Mouse (Mus musculus) kidney, adult 11 months (tissue): ENCODE data around the gene Cd6.

ENCODE experiments used
- DNase-seq: peaks from one replicate; pipeline ENCODE4 v3.0.0; 2022

Gene Cd6

DNA sequence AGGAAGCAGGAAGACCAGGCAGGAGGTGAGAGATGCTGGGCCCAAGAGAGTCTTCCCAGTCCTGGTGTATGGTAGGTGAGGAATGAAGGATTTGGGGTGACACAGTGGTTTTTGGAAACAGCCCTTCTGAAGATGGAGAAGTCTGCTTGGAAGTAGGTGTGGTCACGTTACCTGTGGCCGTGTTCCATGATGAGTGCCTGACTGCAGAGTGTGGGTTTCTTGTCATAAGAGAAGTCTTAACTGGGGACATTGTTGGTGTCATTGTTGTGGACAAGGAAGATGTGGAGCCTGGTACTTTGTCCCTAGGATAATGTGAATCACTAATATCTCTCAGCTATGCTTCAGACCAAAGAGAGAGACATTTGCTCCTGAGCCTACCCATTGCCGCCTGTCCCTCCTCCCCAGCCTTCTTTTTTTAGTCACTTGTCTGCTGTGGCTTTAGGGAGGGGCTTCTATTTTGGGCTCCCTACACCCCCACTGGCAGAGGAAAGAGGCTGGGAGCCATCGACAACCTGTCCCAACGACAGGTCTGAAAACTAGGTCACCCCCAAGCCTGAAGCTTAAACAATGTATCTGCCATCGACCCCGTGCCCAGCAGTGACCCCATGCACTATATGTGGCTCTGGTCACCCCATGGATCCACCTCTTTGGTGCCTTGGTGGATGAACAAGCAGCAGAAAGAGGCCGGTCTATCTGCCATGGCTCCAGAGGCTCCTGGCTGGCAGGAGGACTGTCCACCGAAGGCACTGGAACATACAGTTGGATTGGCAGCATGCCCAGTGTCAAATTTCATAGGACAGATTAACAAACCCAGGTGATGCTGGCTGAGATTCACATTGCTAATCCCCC, 69.7 kb downstream of the Cd6 start:
- DNase-seq: no peak

DNA sequence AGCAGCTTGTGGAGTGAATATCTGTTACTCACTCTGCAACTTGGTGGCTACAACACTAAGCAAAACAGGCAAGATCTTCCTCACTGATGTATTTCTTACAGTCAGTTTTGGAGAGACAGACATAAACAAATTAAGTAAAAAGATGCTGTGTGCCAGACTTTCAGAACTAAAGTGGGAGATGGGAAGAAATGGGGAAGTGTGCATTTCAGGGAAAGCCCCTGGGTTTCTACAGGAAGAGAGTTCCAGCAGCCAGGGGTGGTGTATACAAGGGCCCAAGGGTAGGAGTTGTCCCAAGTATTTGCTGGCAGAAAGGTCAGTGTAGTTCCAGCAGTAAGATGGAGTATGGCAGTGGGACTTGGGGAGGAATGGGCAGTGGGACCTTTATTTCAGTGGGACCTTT, 70.3 kb downstream of the Cd6 start:
- DNase-seq: no peak

GRCm38 (mm10) chr19:10758708-10759107, 71.2 kb downstream of the Cd6 start:
- no peak for DNase-seq

GRCm38 (mm10) chr19:10757526-10757925, 72.3 kb downstream of the Cd6 start:
- DNase-seq: no peak

DNA sequence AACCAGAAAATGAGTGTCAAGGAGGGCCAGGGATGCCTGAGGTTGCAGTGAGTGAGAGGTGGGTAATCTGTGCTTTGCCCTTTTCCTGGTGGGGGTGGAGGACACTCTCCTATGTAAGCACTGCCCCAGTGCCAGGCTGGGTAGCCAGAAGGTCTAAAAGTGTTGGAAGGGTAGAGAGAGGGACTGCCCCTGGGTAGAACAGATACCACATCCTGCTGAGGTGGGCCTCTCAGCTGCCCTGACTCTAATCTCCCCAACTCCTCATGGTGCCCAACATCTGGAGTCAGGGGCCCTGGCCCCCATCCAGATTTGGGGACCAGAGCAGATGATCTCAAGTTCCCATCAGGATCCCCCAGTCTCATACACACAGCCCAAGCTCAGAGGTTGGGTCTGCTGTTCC, 72.7 kb downstream of the Cd6 start:
- no peak for DNase-seq

DNA sequence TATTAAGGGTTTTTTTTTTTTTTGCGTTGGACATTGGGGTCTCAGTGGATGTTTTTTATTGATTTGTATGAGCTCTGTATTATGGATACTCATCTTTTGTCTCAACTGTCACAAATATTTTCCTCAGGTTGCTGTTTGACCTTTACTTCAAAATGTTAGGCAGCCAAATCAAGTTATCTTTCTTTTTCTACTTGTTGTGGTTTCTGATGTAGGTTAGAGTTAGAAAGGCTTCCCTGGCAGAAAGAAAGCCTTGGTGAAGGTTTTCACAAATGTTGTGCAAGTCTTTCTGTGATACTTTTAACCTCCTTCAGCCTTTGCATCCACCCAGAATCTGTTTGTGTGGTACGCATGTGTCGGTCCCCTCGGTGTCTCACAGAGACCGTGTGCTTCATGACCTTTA, 77.2 kb downstream of the Cd6 start:
- DNase-seq: no peak

- DNase-seq: no peak
Measured at GRCm38 (mm10) chr19:10752106-10752505, 77.8 kb downstream of the Cd6 start.

DNA sequence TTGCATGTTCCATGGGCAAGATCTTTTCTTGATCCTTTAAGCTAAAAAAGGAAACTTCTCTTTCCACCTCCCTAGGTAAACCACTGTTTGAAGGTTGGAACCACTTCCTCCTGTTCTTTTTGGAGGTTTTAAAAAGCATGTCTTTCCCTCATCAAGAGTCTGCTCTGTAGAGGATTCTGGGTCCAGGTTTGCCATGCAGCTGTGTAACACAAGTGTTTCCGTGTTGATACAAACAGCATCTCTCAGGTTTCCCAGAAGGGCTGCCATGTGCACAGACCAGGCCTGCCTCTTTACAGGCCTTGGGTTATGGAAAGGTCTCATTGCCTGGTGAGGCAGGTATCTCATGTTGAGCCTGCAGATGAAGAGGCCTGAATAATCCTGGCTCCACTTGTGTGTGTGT, 78.3 kb downstream of the Cd6 start:
- DNase-seq: no peak

- no peak for DNase-seq
Measured at GRCm38 (mm10) chr19:10750161-10750560, 79.7 kb downstream of the Cd6 start.

GRCm38 (mm10) chr19:10749295-10749694, 80.6 kb downstream of the Cd6 start:
- DNase-seq: no peak

- DNase-seq: no peak
Measured at GRCm38 (mm10) chr19:10748401-10749102, 81.3 kb downstream of the Cd6 start.

- DNase-seq: no peak
Measured at GRCm38 (mm10) chr19:10747718-10748117, 82.1 kb downstream of the Cd6 start.

GRCm38 (mm10) chr19:10747182-10747581, 82.7 kb downstream of the Cd6 start:
- DNase-seq: no peak

DNA sequence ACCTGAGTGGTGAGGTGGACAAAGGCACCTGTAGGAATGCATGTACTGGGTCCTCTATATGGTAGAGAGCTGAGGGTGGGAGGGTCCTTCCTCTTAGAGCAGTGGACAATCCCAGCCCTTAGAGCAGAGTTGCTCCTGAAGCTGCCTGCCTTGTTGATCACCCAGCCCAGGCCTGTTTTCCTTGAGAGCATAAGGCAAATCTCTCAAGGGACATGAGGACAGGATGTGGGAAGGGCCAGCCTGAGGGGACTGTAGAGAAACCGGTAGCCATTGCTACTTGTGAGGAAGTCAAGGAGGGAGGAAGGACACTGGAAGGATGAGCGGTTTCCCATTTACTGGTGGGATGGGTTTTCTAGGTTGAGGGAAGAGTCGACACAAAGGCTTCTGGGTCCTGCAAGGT, 87.3 kb downstream of the Cd6 start:
- no peak for DNase-seq

DNA sequence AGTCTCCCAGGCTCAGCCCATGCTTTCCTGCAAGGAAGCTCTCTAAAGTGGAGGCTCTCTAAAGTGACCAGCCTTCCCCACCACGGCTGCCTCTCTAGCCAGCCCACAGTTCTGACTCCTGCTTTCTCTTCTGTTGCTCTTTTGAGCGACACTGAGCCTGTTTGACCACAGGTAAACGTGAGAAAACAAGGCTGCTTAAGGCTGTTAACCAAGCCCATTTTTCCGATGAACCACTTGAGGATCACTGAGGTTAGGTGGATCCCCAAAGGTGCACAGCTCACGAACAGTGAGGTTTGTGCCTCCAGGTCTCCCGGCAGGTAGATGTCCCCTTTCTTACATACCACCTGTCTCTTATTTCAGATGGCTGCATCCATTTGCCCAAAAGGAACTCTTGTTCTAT, 87.7 kb downstream of the Cd6 start:
- DNase-seq: no peak

- DNase-seq: peak; percentile 57
Measured at GRCm38 (mm10) chr19:10740641-10741440, 89.0 kb downstream of the Cd6 start.

- DNase-seq: no peak
Measured at GRCm38 (mm10) chr19:10739916-10740315, 89.9 kb downstream of the Cd6 start.
